Mouse (Mus musculus) testis, adult 2 months (tissue): Measurements from ENCODE around the gene Grsf1.

Experiments used
- CTCF ChIP-seq: fragments of 200-500 bp; IDR thresholded peaks from 2 replicates; pipeline ENCODE4 v1.5.1; 2012; ENCODE audit warnings: low read depth, mild to moderate bottlenecking, inconsistent platforms, low read length, moderate library complexity; ENCODE audit not compliant: control insufficient read depth, insufficient read depth, insufficient replicate concordance
- POLR2A ChIP-seq: fragments of 200-500 bp; IDR thresholded peaks from 2 replicates; pipeline ENCODE4 v1.6.1; 2012; ENCODE audit warnings: low read depth, mild to moderate bottlenecking, inconsistent platforms, low read length, moderate library complexity; ENCODE audit not compliant: control insufficient read depth

DNA sequence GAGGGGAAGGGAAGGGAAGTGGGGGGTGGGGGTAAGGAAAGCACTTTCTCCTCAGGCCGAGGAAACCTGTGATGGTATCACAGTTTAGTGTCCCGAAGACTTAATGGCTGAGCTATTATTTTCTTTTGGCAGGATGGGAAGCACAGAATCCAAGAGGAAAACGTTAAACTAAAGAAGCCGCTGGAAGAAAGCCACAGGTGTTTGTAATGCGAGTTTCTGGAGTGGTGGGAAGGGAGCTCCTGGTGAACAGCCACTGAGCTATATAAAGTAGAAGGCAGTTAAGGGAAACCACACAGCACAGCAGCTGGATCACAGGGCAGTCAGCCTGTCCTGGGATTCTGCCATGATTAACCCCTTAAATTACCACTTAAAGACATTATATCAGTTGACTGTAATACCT, 30.6 kb downstream of the Grsf1 start:
- TF ChIP-seq CTCF (no peak), POLR2A (no peak)
